Mouse (Mus musculus): ENCODE results near the gene Tns2. TPM values are rescaled to one million over a fixed set of nuclear protein-coding genes. Genes with fewer than 3 reads are reported as not detected.

Gene Tns2
- polyA plus RNA-seq, 1 experiment = 26.7 TPM

DNA sequence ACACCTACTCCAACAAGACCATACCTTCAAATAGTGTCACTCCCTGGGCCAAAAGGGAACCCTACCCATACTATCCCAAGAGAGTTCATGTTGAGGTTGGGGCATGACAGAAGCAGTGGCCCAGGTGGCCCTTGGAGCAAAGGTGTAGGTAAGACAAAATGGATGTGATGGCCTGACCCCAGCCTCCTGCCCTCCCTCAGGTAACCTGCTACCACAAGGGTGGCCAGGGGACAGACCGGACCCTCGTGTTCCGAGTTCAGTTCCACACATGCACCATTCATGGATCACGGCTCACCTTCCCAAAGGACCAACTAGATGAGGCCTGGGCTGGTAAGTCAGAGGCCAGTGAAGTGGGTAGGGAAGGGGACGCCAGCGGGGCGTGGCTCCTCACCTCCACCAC is 10.1 kb downstream of the Tns2 start:
- Histone ChIP-seq H3K27ac (ENCODE audit: control insufficient read depth, insufficient read depth, low read depth, low read length, poor library complexity) (no peak overlapping the region), H3K4me3 (replicated peaks; ENCODE audit: control insufficient read depth, low read depth, low read length) (no peak overlapping the region), H3K4me1 (ENCODE audit: control insufficient read depth, insufficient read depth, low read length) (no peaks in the 10 kb centered on the region)
- 88% methylated on average over 7 of the region's 7 CpGs for WGBS
- no peak for TF ChIP-seq POLR2A (IDR thresholded peaks at IDR 0.05; ENCODE audit: borderline replicate concordance, control insufficient read depth, low read depth, low read length)
- no peak for TF ChIP-seq CTCF (IDR thresholded peaks at IDR 0.05; ENCODE audit: control insufficient read depth, insufficient read depth, low read length)

GRCm38 (mm10) chr15:102110701-102111494 is 10.7 kb downstream of the Tns2 start:
- 76% methylated on average over 29 of the region's 29 CpGs for WGBS

GRCm38 (mm10) chr15:102111495-102111829 is 11.2 kb downstream of the Tns2 start:
- H3K4me3 ChIP-seq (replicated peaks; ENCODE audit: control insufficient read depth, low read depth, low read length) = no peak overlapping the region
- no peak overlapping the region for H3K27ac ChIP-seq (ENCODE audit: control insufficient read depth, insufficient read depth, low read depth, low read length, poor library complexity)
- TF ChIP-seq POLR2A (IDR thresholded peaks at IDR 0.05; ENCODE audit: borderline replicate concordance, control insufficient read depth, low read depth, low read length) (no peak), CTCF (IDR thresholded peaks at IDR 0.05; ENCODE audit: control insufficient read depth, insufficient read depth, low read length) (no peak)
- 83% methylated on average over 11 of the region's 11 CpGs for WGBS
- no peaks in the 10 kb centered on the region for H3K4me1 ChIP-seq (ENCODE audit: control insufficient read depth, insufficient read depth, low read length)

More at GRCm38 (mm10) chr15:102110701-102111494, 10.7 kb downstream of the Tns2 start:
- Histone ChIP-seq H3K4me1 (ENCODE audit: control insufficient read depth, insufficient read depth, low read length) (no peaks in the 10 kb centered on the region), H3K27ac (ENCODE audit: control insufficient read depth, insufficient read depth, low read depth, low read length, poor library complexity) (no peak overlapping the region), H3K4me3 (replicated peaks; ENCODE audit: control insufficient read depth, low read depth, low read length) (no peak overlapping the region)
- no peak for TF ChIP-seq CTCF (IDR thresholded peaks at IDR 0.05; ENCODE audit: control insufficient read depth, insufficient read depth, low read length)
- TF ChIP-seq POLR2A (IDR thresholded peaks at IDR 0.05; ENCODE audit: borderline replicate concordance, control insufficient read depth, low read depth, low read length) = no peak

DNA sequence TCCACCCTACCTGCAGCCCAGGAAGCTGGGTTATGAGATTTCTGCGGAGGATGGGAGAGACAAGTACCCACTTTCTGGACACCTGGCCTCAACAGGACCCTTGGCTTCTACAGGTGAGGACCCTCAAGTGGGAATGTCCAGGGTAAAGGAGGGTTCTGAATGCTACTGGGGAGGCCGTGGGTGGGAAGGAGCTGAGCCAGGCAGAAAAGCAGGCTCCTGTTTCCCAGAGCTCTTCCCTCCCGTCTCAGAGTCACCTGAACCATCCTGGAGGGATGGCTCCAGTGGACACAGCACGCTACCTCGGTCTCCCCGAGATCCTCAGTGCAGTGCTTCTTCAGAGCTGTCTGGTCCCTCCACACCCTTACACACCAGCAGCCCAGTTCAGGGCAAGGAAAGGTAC is 12.0 kb downstream of the Tns2 start:
- 86% methylated on average over 6 of the region's 6 CpGs for WGBS
- no peak for TF ChIP-seq POLR2A (IDR thresholded peaks at IDR 0.05; ENCODE audit: borderline replicate concordance, control insufficient read depth, low read depth, low read length)
- TF ChIP-seq CTCF (IDR thresholded peaks at IDR 0.05; ENCODE audit: control insufficient read depth, insufficient read depth, low read length) = no peak
- Histone ChIP-seq H3K27ac (ENCODE audit: control insufficient read depth, insufficient read depth, low read depth, low read length, poor library complexity) (no peak overlapping the region), H3K4me1 (ENCODE audit: control insufficient read depth, insufficient read depth, low read length) (no peaks in the 10 kb centered on the region), H3K4me3 (replicated peaks; ENCODE audit: control insufficient read depth, low read depth, low read length) (no peak overlapping the region)

GRCm38 (mm10) chr15:102112827-102113226 is 12.6 kb downstream of the Tns2 start:
- Histone ChIP-seq H3K4me3 (replicated peaks; ENCODE audit: control insufficient read depth, low read depth, low read length) (no peak overlapping the region), H3K27ac (ENCODE audit: control insufficient read depth, insufficient read depth, low read depth, low read length, poor library complexity) (no peak overlapping the region), H3K4me1 (ENCODE audit: control insufficient read depth, insufficient read depth, low read length) (no peaks in the 10 kb centered on the region)
- TF ChIP-seq POLR2A (IDR thresholded peaks at IDR 0.05; ENCODE audit: borderline replicate concordance, control insufficient read depth, low read depth, low read length) (no peak), CTCF (IDR thresholded peaks at IDR 0.05; ENCODE audit: control insufficient read depth, insufficient read depth, low read length) (no peak)
- WGBS = 47% methylated on average over 8 of the region's 8 CpGs

GRCm38 (mm10) chr15:102113674-102114073 is 13.5 kb downstream of the Tns2 start:
- Histone ChIP-seq H3K4me3 (replicated peaks; ENCODE audit: control insufficient read depth, low read depth, low read length) (no peak overlapping the region), H3K27ac (ENCODE audit: control insufficient read depth, insufficient read depth, low read depth, low read length, poor library complexity) (no peak overlapping the region), H3K4me1 (ENCODE audit: control insufficient read depth, insufficient read depth, low read length) (no peaks in the 10 kb centered on the region)
- TF ChIP-seq POLR2A (IDR thresholded peaks at IDR 0.05; ENCODE audit: borderline replicate concordance, control insufficient read depth, low read depth, low read length) (no peak), CTCF (IDR thresholded peaks at IDR 0.05; ENCODE audit: control insufficient read depth, insufficient read depth, low read length) (no peak)
- 87% methylated on average over 4 of the region's 4 CpGs for WGBS

- no peak for TF ChIP-seq POLR2A (IDR thresholded peaks at IDR 0.05; ENCODE audit: borderline replicate concordance, control insufficient read depth, low read depth, low read length)
- no peak for TF ChIP-seq CTCF (IDR thresholded peaks at IDR 0.05; ENCODE audit: control insufficient read depth, insufficient read depth, low read length)
- H3K4me3 ChIP-seq (replicated peaks; ENCODE audit: control insufficient read depth, low read depth, low read length) = no peak overlapping the region
- no peaks in the 10 kb centered on the region for H3K4me1 ChIP-seq (ENCODE audit: control insufficient read depth, insufficient read depth, low read length)
- no peak overlapping the region for H3K27ac ChIP-seq (ENCODE audit: control insufficient read depth, insufficient read depth, low read depth, low read length, poor library complexity)
- 80% methylated on average over 7 of the region's 7 CpGs for WGBS
Measured at GRCm38 (mm10) chr15:102114651-102115260, 14.5 kb downstream of the Tns2 start.

- Histone ChIP-seq H3K4me3 (replicated peaks; ENCODE audit: control insufficient read depth, low read depth, low read length) (no peak overlapping the region), H3K27ac (ENCODE audit: control insufficient read depth, insufficient read depth, low read depth, low read length, poor library complexity) (no peak overlapping the region), H3K4me1 (ENCODE audit: control insufficient read depth, insufficient read depth, low read length) (no peaks in the 10 kb centered on the region)
- 18% methylated on average over 9 of the region's 9 CpGs for WGBS
- TF ChIP-seq POLR2A (IDR thresholded peaks at IDR 0.05; ENCODE audit: borderline replicate concordance, control insufficient read depth, low read depth, low read length) (no peak), CTCF (IDR thresholded peaks at IDR 0.05; ENCODE audit: control insufficient read depth, insufficient read depth, low read length) (no peak)
Measured at GRCm38 (mm10) chr15:102115731-102116231, 15.6 kb downstream of the Tns2 start.

Measured in bone marrow, adult 2 months (tissue).